Mouse (Mus musculus): ENCODE measurements around the gene Lipc.

Gene Lipc

DNA sequence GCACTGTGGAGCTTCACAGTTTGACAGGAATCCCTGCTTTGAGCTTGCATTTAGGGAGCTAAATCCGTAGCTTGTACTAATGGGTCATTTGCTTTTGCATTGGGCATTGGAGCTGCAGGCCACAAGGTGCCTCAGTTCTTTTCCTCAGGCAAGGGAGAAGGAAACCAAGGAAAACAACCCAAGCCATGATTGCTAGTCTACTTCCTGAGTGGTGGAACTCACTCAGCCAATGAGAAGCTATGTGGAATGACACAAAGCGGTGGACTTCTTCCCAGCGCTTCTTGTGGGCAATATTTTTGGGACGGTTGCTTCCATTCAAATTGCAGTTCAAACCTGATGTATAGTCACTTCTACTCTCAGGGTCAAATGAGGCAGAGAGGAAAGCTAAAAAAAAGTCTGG is at the start of gene Lipc:
Gene Lipc (minus strand): TSS at position 101 of the 400 bp plus-strand sequence.
- no peak for DNase-seq (ENCODE audit: low spot score)

DNA sequence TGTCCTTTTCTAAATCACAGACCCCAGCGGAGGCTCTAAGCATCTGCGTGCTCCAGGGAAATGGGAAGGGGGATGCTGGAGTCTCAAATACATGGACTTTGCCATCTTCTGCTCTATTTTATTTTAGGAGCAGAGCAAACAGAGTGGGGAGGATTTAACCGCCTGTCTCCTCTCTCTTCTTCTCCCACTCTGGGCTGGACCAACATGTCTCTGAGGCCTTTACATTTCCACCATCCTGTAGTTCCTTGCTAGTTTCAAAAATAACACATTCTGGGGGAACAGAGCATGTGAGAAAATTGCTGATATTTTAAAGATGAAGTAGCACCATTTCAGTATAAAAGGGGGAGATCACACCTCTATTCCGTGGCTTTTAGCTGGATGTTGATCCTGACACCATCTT is 47.1 kb upstream of the Lipc start:
- DNase-seq (ENCODE audit: low spot score) = no peak

DNA sequence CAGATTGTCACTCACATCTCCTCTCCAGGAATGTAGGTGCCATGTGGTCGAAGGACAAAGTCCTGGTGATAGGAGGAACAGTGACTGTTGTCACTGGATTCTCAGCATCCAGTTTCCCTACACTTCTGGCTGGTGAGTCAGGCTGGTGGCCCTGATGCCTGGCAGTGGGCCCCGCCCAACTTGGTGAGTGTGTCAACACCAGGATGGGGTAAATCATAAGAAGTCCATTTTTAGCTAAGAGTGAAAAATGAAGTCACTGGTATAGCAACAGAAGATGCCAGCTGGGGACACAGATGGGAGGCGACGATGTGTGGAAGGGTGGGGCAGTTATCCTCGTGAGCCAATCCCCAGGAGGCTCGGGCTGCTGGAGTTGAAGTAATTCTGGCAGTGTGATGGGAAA is 46.7 kb upstream of the Lipc start:
- DNase-seq (ENCODE audit: low spot score) = no peak

DNA sequence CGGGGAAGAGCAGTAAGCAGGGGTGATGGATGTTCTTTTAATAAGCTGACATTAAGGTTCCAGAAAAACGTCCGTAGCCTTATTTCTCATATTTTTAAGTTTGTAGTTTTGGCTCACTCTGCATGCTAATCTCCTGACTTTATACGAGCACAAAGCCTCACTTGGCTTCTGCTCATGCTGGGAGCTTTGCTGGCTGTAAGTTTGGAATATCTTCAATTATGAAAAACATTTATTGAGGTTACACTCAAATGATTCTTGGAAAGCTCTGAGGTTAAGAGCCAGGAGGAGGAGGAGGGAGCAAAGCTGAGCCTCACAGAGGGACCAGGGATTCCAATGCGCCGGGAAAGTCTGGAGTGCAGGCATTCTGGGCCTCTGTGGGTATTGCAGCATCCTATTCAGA is 41.3 kb upstream of the Lipc start:
- DNase-seq (ENCODE audit: low spot score) = no peak

DNA sequence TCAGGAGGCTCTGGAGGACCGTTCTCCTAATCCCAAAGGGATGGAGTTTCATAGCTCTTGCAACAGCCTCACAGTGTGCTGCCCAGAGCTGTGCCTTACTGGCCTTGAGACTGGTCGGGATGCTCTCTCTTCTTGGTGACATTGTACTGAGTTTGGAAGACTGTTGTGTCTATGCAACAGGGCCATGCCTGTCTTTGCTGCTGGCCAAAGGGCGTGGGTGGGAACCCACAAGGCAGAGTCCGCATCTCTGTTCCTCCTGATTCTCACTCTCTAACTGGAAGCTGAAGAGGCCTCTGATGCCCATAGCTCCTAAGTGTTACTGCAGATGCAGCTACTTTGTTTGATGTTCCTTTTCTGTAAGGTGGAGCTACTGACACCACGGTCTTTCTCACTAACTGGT is 39.4 kb upstream of the Lipc start:
- no peak for DNase-seq (ENCODE audit: low spot score)

DNA sequence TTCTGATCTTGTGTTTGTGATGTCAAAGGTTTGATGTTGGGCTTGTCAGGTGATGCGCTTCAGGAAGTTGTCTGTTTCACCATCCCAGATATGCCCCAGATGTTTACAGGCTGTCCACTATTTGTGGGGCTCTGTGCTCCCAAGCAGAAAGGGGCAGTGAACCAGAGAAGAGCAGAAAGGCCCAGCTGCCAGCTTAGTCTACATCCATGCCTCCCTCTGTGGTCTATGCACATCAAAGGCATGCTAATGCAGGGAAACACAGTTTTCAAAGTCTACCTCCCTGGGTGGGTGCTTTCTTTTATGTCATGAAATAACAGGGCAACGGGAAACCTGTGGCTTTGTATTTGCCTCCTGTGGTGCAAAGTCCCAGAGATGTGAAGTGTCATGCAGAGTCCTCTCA is 35.2 kb upstream of the Lipc start:
- no peak for DNase-seq (ENCODE audit: low spot score)

DNA sequence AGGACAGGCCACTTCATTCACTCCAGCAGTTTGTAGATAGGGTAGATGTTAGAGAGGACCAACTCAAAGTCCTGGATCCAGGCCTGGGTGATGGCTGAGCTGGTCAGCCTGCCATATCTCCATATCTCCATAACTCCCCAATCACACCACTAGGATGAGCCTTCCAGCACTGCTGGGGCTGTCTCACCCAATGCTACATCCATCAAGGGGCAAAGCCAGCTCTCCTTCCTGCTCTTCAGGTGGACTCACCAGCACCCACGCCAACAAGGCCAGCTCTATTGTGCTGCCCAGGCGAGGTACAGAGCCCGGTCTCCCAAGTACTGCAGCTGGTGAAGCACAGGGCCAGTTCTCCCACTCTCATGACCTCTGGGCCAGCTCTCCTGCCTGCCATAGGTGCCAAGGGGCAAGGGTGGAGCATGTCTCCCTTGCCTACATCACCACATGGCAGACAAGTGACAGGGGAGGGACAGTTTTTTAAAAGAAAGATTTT is 31.0 kb upstream of the Lipc start:
- no peak for DNase-seq (ENCODE audit: low spot score)

DNA sequence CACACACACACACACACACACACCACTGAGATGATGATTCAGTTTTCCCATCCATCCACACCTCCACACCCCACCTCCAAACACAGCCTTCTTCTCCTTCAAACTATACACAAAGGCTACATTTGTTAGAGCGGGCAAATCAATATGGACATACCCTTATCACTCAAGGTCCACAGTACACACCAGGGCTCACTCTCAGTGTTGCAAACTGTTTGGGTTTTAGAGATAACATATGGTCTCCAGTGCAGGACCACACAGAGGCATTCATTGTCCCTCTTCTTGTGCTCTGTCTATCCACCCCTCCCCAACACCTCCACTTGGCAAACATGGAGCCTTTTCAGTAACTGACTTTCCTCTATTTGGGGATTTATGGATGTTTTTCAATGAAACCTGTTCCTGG is 29.7 kb upstream of the Lipc start:
- DNase-seq (ENCODE audit: low spot score) = no peak

DNA sequence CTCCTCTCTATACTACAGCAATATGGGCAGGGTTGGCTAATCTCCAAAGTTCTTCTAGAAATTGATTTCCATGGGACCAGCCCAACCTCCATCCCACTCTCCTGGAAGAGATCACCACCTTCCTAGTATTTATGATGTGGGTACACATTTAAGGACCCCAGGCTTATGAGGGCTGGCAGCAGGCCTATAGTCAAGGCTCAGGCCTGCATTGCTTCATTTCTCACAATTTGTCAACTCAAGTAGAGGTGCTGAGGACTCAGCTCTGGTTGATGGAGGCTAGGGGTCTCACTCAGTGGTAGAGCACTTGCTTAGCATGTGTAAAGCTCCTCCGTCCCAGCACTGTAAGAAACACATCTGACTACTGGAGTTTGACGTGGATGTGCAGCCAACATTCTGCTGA is 27.6 kb upstream of the Lipc start:
- DNase-seq (ENCODE audit: low spot score) = no peak

DNA sequence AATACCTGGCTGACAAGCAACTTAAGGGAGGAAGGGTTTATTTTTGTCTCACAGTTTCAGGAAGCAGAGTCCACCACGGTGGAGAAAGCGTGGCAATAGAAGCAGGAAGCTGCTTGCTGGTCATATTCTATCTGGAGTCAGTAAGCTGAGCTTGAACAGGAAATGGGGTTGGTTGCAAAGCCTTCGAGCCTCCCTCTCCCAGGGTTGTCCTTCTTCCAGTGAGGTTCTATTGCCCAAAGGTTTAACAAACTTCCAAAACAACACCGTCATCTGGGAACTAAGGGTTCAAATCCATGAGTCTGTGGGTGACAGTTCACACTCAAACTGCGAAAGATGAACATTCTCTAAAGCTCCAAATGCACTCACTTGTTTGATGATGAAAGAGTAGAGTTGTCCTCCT is 27.1 kb upstream of the Lipc start:
- no peak for DNase-seq (ENCODE audit: low spot score)

DNA sequence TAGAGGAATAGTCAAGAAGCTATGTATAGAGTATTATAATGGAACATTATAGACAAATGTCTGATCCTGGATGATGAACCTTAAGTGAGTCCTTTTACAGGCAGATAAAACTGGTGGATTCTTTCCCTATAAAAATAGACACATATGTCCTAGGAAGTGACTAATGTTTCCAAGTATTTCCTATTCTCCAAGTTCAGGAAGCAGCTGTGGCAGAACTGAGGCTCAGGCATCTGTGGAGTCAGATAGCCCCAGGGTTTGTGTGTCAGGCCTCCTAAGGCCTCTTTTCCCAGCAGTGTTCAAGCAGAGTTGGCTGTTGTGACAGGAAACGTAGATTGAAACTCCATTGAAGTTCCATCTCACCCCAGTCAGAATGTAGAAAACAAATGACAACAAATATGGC is 25.4 kb upstream of the Lipc start:
- no peak for DNase-seq (ENCODE audit: low spot score)

DNA sequence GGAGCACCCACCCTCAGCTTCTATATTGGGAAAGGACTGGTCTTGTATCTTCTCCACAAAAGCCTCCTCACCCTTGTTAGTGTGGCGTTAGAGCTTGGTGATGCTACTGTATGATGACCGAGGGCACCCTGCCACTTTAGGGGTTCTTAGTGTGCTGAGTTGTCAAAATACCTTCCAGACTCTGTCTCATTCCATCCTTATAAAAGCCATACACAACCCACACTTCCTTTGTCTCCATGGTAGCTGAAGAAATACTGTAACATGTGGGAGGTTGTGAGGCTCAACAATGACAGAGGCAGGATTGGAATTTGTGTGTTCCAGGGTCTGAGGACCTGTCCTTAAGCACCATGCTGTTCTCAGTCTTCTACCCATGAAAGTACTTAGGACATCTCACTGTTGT is 23.9 kb upstream of the Lipc start:
- DNase-seq (ENCODE audit: low spot score) = no peak

DNA sequence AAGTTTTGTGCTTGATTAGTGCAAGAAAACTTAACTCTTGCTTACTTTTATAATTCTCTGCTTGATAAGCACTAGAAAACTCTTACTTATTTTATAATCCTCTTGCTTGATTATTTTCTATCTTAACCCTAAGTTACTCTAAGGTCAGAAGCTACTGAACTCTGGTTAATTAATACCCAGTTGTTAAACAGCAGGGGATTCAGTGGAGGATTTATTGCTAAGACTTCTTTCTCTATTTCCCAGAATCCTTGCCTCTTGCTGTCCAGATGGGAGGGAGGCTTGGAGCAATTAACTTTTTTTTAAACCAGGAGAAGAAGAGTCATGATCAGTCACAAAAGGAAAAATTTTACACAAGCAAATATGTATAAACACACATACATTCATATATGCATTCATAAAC is 21.3 kb upstream of the Lipc start:
- DNase-seq (ENCODE audit: low spot score) = no peak

DNA sequence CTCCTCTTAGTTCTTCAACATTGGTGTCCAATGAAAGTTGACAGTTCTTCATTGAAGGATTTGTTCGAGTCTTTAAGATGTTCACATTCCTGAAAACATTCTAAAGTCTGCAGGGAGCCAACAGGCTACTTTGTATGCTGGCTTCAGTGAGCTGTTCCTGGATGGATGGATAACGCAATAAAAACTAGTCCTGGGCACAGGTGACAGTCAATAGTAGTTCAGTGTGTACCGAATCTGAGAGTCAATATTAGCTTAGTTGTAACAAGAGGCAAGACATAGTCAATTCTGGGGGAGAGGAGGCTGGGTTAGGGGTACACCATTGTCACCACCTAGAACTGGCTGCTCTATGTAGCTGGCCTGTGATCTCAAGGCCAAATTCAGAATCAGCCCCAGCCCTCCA is 17.2 kb upstream of the Lipc start:
- DNase-seq (ENCODE audit: low spot score) = no peak

DNA sequence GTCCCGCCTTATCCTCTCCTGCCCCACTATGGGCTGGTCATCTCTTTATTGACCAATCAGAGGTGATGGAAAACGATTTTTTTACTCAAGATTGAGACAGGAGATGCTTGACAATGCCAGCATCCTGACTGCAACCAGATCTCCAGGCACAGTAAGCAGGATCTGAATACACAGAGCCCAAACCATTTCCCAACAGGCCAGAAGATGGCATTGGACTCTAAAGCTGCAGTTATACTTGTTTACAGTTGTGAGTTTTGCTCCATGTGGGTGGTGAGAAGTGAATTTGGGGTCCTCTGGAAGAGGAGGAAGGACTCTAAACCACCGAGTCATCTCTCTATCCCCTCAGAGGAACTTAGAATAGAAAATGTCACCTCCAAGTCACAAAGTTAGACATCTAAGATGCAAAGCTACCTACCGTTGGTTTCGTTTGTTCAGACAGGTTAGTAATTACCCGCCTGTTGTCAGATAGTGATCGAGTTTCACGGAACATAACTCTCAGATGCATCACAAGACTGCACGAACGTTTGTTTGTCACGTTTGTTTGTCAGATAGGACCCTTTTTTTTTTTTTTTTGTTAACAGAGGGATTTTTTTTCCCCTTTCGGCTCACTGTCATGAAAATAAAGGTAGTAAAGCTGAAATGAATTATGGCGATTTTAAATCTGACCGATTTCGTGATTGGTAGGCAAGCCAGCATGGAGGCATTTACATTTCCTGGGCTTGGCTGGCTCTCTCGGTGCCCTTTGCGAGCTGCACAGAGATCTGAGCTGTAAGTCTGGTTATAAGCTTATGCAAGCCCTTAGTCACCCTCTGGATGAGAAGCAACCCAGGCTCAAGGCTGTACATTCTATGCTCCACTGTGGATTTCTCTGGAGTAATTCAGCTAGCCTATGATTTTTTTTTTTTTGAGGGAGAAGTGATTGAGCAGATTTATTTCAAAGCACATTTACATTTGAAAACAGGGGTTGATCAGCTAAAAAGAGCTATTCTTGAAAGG is 14.3 kb upstream of the Lipc start:
- DNase-seq (ENCODE audit: low spot score) = no peak

DNA sequence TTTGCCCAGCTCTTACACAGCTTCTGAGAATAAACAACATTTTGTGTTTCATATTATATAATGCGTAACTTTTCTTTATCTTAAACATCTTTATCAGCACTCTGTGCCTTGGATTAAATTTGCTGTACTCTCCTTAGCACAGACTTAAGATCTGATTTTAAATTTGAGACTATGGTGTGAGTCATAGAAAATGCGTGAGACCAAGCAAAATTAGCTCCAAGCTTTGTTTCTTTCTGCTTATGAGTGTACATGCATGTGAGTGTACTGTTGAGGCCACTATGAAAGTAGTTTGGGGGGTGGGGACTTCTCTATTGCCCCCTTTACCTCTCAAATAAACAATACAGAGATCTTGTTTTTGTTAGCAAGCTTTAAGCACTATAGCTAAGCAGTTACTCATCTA is 13.4 kb upstream of the Lipc start:
- no peak for DNase-seq (ENCODE audit: low spot score)

DNA sequence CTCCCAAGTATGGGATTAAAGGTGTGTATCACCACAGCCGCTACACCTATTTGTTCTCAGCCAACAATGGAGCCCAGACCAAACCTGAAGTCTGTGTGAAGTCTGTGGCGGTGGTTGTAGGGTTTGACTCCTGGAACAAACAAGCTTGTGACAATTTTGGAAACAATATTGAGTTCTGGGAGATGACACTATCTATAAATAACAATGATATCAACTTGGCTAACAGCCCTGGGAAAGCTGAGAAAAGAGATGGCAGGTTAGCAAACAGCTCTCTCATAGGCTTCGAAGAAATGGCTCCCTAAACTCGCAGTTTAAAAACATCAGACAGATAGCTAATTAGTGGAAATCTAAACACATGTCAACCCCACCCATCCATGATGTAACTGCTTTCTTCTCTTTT is 13.0 kb upstream of the Lipc start:
- DNase-seq (ENCODE audit: low spot score) = no peak

DNA sequence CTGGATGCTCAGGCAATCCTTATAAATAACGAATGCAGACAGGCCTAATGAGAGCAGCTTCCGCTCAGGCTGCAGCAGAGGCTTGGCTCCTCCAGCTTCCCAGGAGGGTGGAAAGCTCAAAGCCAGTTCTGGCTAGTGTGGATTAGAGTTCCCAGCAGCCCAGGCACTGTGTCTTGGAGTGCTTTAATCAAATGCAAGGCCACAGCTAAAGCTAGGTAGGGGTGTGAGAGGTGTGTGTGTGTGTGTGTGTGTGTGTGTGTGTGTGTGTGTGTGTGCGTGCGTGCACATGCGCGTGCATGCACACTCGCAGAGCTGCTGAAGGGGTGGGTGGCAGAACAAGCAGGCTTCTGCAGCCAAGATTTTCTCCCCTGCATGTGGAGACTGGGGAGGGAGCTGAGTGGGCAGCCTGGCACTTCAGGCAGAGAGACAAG is 11.4 kb upstream of the Lipc start:
- DNase-seq (ENCODE audit: low spot score) = no peak

DNA sequence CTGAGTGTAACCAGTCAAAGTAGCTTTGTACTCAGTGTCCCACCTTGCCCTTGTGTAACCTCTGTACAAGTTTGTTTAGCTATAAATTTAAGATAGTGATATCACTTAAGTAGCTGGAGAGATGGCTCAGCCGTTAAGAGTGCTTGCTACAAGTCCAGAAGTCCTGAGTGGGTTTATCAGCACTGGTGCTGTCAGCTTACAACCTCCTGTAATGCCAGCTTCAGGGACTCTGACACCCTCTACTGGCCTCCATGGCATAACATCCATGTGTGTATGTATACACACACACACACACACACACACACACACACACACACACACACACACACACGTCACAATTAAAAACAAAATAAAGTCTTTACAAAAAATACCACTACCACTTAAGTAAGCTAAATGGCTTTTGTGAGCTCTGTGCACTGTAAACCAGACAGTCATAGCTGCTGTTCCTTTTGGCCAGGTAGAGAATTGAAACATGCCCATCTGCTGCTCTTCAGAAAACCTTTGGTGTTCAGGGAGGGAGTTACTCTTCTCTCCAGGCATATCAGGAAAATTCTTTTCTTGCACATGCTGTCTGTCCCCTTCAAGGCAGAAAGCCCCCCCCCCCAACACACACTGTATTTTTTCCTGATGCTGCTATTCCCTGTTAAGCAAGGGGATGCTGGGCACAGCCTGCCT is 10.9 kb upstream of the Lipc start:
- DNase-seq (ENCODE audit: low spot score) = no peak

DNA sequence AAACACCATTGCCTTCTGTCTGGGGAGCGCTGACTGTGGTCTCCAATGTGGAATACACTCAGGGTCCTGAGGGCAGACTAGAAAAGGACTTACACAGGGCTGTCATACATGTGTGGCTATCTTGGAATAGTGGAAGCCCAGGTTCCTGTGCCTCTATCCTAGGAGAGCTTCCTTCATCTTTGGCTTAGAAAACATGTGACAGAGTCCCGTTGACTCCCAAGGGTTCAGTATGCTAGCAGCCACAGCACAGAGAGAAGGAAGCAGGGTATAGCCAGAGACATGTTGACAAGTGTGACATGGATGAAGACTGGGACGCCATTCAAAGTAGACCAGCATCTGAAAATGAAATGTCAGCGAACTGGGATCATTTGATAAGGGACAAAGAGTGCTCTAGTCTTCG is 8.3 kb upstream of the Lipc start:
- DNase-seq (ENCODE audit: low spot score) = no peak

DNA sequence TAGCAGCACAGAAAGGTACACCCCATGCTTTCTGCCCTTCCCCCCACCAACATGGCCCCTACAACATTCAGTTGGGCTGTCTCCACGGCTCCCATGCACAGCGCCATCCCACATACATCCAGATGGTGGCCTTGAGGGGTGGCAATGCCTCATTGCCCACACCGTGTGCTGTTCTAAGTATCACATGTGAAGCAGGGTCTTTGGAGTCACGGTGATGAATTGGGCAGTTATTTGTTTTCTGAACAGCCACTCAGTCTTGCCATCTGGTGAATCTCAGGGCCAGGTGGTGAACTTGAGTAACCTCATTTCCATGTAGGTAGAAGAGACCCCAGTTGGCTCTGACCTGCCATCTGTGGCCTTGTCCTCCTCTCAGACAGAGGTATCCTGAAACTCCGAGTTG is 7.8 kb upstream of the Lipc start:
- no peak for DNase-seq (ENCODE audit: low spot score)

DNA sequence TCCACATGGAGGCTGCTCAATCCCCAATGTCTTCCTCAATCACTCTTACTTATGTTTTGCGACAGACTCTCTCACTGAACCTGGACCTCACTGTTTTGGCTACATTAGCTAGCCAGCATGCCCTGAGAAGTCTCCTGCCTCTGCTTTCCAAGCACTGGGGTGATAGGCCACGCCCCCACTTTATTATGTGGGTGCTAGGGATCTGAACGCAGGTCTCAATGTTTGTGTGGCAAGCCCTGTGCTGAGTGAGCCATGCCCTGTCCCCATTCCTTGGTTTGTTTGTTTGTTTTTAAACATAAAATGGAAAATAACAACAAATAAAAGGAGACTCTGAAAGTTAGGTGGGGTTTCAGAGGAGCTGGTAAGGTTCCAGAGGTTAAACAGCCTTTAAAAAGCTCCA is 7.4 kb upstream of the Lipc start:
- DNase-seq (ENCODE audit: low spot score) = no peak

DNA sequence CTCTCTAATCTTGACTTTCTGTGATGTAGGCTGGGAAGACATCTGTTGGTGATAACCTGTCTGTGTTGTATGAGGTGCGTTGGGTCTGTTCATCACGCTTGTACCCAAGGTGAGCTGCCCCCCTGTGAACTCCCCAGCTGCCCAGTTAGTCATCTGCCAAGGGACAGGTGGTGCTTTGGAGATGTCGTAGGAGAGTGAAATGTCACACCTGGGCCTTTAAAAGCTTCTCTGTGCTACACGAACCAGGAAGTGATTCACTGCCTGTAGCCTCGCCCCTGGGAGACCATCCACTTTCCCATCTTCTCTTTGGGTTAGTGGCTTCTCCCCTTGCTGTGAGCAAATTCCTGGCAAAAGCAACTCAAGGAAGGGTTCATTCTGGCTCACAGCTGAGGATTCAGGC is 6.4 kb upstream of the Lipc start:
- no peak for DNase-seq (ENCODE audit: low spot score)
